Mouse (Mus musculus) cerebellum, adult 9-11 months (tissue): ENCODE measurements around the gene Creb1.
"Not testable (repeated sequence)": the region's sequence is repeated elsewhere in the genome, so short reads cannot be mapped to it uniquely, and the experiment has no call there.

Source experiments
- DNase-seq: peaks from one replicate; pipeline ENCODE4 v3.0.0; 2022

The Creb1 gene

DNA sequence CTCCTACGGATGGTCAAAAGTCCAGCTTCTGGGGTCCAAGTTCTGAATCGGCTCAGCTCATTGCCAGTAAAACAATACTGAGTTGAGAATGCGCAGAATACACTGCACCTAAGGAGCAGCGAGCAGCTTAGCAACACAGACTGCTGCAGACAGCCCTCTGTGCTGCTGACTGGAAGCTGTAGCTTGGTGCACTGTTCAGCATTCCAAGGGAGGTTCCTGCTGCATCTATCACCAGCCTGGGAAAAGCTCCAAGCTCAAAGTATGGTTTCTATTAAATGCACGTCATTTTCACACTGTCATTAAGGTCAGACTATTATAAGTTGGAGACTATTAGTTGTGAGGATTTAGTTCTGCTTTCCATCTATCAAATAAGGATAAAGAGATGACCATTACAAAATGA lies 88.7 kb downstream of the Creb1 start:
- DNase-seq: no peak

DNA sequence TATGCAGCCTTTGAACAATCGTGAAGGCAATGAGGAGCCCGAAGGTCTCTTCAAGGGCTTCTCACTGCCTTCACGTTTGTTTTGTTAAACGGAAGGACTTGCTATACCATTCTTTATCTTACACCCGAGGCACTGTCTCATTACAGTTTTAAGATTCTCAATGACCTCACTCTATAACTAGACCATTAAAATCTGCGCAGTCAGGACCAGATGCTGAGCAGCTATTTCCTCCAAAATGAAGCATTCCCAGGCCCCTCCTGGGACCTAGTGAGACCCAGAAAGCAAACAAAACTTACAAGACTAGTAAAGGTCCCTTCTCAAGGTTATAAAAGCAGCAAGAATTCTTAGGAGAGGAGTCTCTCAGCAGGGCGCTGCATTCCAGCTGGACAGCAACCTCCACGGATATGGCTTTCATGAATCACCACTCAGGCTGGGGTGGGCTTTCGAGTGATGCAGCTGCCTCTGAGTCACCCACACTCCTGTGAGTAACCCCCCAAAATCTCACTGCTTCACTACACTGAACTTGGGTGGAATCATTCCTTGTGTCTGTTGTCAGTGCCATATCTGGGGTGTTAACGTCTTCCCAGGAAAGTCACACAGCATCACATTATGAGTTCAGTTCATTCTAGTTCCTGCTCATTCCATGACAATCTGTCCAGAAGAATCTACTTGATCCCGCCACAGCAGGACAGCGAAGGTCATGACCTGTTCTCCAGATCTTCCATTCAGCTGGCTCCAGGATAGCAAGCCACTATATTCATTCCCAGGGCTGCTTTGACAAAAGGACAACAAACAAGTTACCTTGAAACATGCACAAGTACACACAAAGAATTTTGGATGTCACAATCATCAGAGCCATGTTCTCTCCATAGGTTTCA lies 91.4 kb downstream of the Creb1 start:
- DNase-seq: no peak

DNA sequence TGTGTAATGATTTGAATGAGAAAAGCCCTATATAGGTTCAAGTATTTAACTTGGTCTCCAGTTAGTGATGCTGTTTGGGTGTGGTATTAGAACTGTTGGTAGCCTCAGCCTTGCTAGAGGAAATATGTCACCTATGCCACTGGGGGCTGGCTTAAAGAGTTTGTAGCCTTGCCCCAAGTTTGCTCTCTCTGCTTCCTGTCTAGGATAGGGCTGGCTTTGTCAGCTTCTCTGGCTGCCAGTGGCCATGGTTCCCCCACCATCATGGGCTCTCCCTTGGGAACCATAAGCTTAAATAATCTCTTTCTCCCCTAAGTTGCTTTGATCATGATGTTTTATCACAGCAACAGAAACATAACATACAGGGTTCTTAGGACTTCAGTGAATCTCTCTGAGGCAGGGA lies 92.8 kb downstream of the Creb1 start:
- DNase-seq: no peak

DNA sequence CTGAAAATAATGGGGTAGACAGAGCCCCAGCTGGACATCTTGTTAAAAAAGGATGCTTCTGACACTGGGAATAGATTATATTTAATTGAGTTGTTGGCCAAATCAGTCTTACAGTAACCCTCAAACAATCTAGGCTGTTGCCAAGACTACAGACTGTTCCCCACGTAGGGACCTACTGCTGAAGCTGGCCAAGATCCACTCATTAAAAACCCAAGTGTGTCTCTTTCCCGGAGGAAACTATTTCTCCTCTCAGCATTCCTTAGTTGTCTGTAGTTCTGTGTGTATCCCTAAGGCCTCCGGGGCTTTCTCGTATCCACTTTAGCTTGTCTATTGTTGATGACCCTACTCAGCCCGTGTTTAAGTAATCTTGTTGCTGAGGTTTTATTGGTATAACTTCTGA lies 99.1 kb downstream of the Creb1 start:
- DNase-seq: no peak

DNA sequence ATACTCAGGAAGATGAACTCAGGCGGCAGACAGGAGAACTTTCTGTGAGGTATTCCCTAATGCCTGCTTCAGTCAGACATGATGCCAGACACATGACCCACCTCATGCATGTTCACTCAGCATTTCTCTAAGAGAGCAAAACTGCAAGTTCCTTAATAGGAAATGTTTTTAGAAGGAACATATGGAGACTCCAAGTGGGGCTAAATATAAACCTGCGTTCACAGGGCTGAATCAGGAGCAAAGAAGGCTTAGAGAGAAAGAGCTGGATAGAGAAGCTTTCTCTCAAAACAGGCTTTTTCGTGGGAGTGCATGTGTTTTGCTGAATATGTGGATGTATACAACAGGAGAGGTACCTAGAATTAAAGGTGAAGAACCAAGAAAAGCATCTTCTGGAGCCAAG lies 100.8 kb downstream of the Creb1 start:
- DNase-seq: no peak

DNA sequence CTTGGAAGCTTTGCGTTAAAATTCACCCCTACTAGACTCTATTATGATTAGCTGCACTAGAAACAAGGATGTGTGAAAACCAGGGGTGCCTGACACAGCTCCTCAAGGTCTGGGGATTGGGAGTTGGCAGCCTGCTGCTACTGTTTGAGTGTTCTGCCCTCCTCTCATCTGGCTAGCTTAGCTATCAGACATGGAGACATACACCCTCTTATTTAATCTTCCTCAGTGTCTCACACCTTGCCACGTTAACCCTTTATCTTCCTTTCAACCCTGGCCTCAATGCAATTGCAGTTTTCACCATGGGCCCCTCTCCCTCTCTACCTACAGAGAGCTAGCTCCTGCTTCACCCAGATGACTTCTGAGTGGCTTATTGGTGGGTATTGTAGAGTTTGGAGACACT lies 103.2 kb downstream of the Creb1 start:
- no peak for DNase-seq

DNA sequence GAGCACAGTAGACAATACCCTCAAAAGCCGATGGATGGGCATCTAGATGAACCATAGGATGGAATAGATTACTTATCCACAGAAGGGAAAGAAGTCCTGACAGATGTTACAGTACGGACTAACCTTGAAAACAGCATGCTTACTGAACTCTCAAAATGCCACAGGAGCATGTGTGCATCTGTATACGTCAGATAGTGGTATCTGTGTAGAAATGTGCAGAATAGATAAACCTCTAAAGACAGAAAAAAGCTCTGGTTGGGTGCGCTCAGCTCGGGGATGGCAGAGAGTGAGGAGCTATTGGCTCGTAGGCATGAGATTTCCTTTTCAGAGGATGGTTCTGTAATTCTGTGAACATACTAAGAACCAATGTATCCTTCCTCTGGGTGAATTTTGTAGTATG lies 106.8 kb downstream of the Creb1 start:
- no peak for DNase-seq

DNA sequence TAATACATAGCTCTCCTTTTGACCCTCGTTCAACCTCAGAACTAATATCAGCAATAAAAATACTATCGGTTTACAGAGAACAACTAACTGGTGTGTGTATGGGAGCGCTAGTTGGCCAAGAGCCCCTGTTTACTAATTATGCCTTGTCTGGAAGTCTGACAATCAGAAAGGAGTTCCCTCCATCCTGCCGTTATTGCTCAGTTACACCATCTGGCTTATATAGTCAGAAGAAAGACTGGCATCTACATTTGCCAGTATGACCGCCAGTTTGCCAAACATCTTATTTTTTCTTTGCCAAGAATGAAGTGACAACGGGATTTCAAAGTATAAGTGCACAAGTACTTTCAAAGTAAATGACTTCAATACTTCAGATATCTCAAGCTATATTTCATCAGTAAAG lies 108.6 kb downstream of the Creb1 start:
- DNase-seq: no peak

DNA sequence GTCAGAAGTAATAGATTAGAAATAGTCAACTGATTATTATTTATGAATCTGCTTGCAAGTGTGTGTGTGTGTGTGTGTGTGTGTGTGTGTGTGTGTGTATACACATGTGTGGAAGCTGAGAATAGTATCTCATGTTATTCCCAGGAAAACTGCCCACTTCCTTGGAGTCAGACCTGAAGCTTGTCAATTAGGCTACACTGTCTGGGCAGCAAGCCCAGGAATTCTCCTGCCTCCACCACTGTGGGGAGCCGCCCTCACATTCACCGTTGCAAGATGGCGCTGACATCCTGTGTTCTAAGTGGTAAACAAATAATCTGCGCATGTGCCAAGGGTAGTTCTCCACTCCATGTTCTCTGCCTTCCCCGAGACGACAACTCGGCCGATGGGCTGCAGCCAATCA lies 110.1 kb downstream of the Creb1 start:
- not testable (repeated sequence) for DNase-seq

DNA sequence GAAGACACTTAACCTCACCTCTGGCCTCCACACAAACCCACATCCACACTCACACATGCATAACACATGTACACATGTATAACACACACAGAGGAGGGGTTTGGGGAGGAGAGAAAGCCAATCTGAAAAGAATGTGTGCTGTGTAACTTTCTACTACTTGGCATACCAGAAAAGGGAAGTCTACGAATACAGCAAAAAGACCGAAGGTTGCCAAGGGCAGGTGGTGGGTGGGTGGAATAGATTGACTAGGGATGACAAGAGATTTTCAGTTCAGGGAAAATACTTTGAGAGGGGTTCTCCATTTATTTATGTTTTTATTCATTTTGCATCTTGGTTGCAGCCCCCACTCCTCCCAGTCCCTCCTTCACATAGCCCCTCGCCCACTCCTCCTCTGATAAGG lies 112.1 kb downstream of the Creb1 start:
- no peak for DNase-seq

DNA sequence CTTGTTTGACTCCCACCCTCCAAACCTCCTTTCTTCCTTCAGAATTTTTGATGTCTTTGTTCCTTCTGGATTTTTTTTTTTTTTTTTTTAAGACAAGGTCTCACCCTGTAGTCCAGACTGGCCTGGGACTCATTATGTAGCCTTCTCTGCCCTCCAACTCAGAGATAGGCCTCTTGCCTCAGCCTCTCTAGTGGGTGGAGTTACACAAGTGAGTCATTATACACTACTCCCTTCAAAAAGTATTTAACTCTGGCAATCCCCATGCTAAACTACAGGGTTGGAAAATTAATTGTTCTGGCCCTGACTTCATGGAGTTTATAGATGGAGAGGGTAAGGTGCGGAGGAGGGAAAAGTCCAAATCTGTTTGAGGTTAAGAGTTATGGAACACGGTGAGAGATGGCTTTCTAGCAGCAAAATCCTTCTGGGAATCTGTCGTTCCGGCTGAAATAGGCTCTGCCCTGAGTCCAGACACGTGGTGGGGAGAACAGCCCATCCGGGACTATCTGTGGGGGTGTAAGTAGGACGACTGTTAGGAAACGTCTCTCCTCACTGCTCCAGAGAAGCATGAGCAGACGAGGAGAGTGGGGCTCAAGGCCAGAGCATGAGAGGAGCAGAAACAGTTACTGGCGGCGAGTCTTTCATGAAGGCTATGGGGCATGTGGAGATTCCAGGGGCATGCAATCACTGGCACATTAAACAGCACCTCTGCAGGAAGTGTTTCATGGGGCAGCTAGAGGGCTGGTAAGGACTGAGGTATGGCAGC lies 117.1 kb downstream of the Creb1 start:
- no peak for DNase-seq

DNA sequence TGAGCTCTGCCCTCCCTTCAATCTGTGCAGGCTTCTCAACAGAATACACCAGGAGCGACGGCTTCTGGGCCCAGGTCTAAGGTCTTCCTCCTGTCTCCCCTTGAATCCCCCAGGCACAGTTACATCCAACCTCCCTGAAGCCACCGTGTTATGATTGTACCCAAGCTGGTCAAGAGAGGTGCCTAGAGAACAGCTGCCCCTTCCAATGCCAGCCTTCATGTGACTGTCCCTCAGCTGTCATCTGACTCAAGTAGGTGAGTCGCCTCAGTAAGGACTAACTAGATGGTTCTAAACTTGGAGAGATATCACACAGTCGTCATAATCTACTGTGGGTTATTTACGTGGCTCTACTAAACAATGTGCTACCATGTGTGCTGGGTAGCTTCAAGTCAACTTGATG lies 121.3 kb downstream of the Creb1 start:
- no peak for DNase-seq
